27 mouse cellular contexts compared by ENCODE assay signal in genomic region chr4:98157921-98158320, GRCm38 (mm10).
DNase-seq lines count a peak whose midpoint lies in the region; ATAC-seq lines count a peak whose summit lies in the region.
"Had no signal": no experiment of that assay in that cellular context is flagged by ENCODE, and none has a peak within 500 bp of the region (broad histone marks: within the 10 kb centered on the region; RNA-seq: fewer than 3 reads in every experiment).

No protein-coding gene starts in this region.

- H3K9ac ChIP-seq in embryonic facial prominence, embryonic 14.5 days (ENCODE audit: low read depth, low read length): no peak overlapping the region
- H3K9ac ChIP-seq: embryonic facial prominence, embryonic 12.5 days; forebrain, embryonic 13.5 days; hindbrain, embryonic 13.5 days; intestine, embryonic 15.5 days had no signal

- ATAC-seq in embryonic facial prominence, embryonic 14.5 days (ENCODE audit: low read depth): no peak; the same call in 1 of the 2 replicates
- ATAC-seq: activated CD4-positive, CD25-positive, alpha-beta regulatory T cell, adult 4 months; CD4-positive, CD25-positive, alpha-beta regulatory T cell, adult 4 months; forebrain, embryonic 13.5 days; forebrain, embryonic 16.5 days; hindbrain, embryonic 16.5 days; intestine, embryonic 15.5 days had no signal

- no peaks in the 10 kb centered on the region for H3K4me1 ChIP-seq in embryonic facial prominence, embryonic 14.5 days (ENCODE audit: control insufficient read depth, insufficient read depth, low read length)
- no peaks in the 10 kb centered on the region for H3K4me1 ChIP-seq in embryonic facial prominence, embryonic 10.5 days
- H3K4me1 ChIP-seq: embryonic facial prominence, embryonic 12.5 days; forebrain, embryonic 10.5 days; forebrain, embryonic 13.5 days; hindbrain, embryonic 10.5 days; hindbrain, embryonic 13.5 days; intestine, embryonic 15.5 days had no signal

- 62% methylated on average over 3 of the region's 3 CpGs for WGBS in embryonic facial prominence, embryonic 14.5 days
- WGBS in embryonic facial prominence, embryonic 10.5 days: 87% methylated on average over 3 of the region's 3 CpGs

- no peaks in the 10 kb centered on the region for H3K27me3 ChIP-seq in embryonic facial prominence, embryonic 14.5 days (replicated peaks; ENCODE audit: control insufficient read depth, insufficient read depth, low read length)
- no peaks in the 10 kb centered on the region for H3K27me3 ChIP-seq in embryonic facial prominence, embryonic 10.5 days (replicated peaks; ENCODE audit: low read depth, poor library complexity, severe bottlenecking)
- H3K27me3 ChIP-seq: embryonic facial prominence, embryonic 12.5 days; forebrain, embryonic 13.5 days; hindbrain, embryonic 13.5 days; intestine, embryonic 15.5 days had no signal

- H3K4me3 ChIP-seq in embryonic facial prominence, embryonic 14.5 days (ENCODE audit: low read depth, low read length): no peak overlapping the region
- H3K4me3 ChIP-seq in embryonic facial prominence, embryonic 10.5 days: no peak overlapping the region
- H3K4me3 ChIP-seq: embryonic facial prominence, embryonic 12.5 days; erythroblast, embryonic 14.5 days; forebrain, embryonic 10.5 days; forebrain, embryonic 13.5 days; heart, adult 2 months; hindbrain, embryonic 10.5 days; hindbrain, embryonic 13.5 days; intestine, embryonic 15.5 days had no signal

- no peaks in the 10 kb centered on the region for H3K36me3 ChIP-seq in embryonic facial prominence, embryonic 14.5 days (ENCODE audit: control insufficient read depth, insufficient read depth, low read length)
- H3K36me3 ChIP-seq in embryonic facial prominence, embryonic 10.5 days (replicated peaks): no peaks in the 10 kb centered on the region
- H3K36me3 ChIP-seq: embryonic facial prominence, embryonic 12.5 days; forebrain, embryonic 10.5 days; hindbrain, embryonic 10.5 days; hindbrain, embryonic 13.5 days; intestine, embryonic 15.5 days had no signal

- H3K27ac ChIP-seq in embryonic facial prominence, embryonic 14.5 days (replicated peaks; ENCODE audit: low read depth, low read length): no peak overlapping the region
- no peak overlapping the region for H3K27ac ChIP-seq in embryonic facial prominence, embryonic 10.5 days (replicated peaks)
- H3K27ac ChIP-seq: embryonic facial prominence, embryonic 12.5 days; forebrain, embryonic 10.5 days; forebrain, embryonic 13.5 days; heart, adult 2 months; hindbrain, embryonic 10.5 days; hindbrain, embryonic 13.5 days; intestine, embryonic 15.5 days had no signal

- H3K9me3 ChIP-seq in embryonic facial prominence, embryonic 14.5 days (ENCODE audit: control insufficient read depth, low read length): no peaks in the 10 kb centered on the region
- H3K9me3 ChIP-seq in embryonic facial prominence, embryonic 10.5 days: no peaks in the 10 kb centered on the region
- H3K9me3 ChIP-seq: embryonic facial prominence, embryonic 12.5 days; forebrain, embryonic 10.5 days; forebrain, embryonic 13.5 days; hindbrain, embryonic 10.5 days; hindbrain, embryonic 13.5 days; intestine, embryonic 15.5 days had no signal

- no peak overlapping the region for H3K4me2 ChIP-seq in embryonic facial prominence, embryonic 14.5 days (ENCODE audit: low read depth, low read length)
- H3K4me2 ChIP-seq: embryonic facial prominence, embryonic 12.5 days; forebrain, embryonic 13.5 days; heart, embryonic 11.5 days; hindbrain, embryonic 13.5 days; intestine, embryonic 15.5 days had no signal

- peak; percentile 71 for DNase-seq in embryonic facial prominence, embryonic 14.5 days (ENCODE audit: low spot score)
- no peak for DNase-seq in embryonic facial prominence, embryonic 10.5 days (ENCODE audit: low spot score)
- DNase-seq in lung, postnatal 36 days: peak; percentile 1
- DNase-seq in lung, postnatal 14 days: no peak
- DNase-seq in fibroblast of lung, adult 2 months (ENCODE audit: low read depth): peak; percentile 17
- no peak for DNase-seq in cerebellum, adult 18-20 months
- no peak for DNase-seq in liver
- DNase-seq: adrenal gland, adult 2 months; cerebellum, adult 11 months; cerebellum, adult 9-10 months; cerebellum, postnatal 14 days; gastrocnemius, postnatal 10 days; gastrocnemius, postnatal 36 days; heart, adult 2 months; kidney, adult 11 months had no signal

Comparison
In these comparisons a context has a peak if more than half of its experiments do, and no peak if none do; other contexts are left out.
1. DNase-seq: peak in embryonic facial prominence, embryonic 14.5 days (single experiment), lung, postnatal 36 days (single experiment) and fibroblast of lung, adult 2 months (single experiment); none in embryonic facial prominence, embryonic 10.5 days (single experiment), lung, postnatal 14 days (single experiment), cerebellum, adult 18-20 months (0 of 2) and liver (single experiment).